Mouse (Mus musculus) effector memory CD4-positive, alpha-beta T cell, adult 7 months (primary cell): ENCODE measurements around the gene Gpr143. TPM values are rescaled to one million over a fixed set of nuclear protein-coding genes. Genes with fewer than 3 reads are reported as not detected.

ENCODE experiments used
- polyA plus RNA-seq: library from polyadenylated mRNA; unstranded; fragments of 100-300 nt; shearing (Covaris generic); gene quantifications from one replicate; pipeline ENCODE4 v1.2.1, GENCODE M21; 2017

The Gpr143 gene
- not detected for polyA plus RNA-seq

DNA sequence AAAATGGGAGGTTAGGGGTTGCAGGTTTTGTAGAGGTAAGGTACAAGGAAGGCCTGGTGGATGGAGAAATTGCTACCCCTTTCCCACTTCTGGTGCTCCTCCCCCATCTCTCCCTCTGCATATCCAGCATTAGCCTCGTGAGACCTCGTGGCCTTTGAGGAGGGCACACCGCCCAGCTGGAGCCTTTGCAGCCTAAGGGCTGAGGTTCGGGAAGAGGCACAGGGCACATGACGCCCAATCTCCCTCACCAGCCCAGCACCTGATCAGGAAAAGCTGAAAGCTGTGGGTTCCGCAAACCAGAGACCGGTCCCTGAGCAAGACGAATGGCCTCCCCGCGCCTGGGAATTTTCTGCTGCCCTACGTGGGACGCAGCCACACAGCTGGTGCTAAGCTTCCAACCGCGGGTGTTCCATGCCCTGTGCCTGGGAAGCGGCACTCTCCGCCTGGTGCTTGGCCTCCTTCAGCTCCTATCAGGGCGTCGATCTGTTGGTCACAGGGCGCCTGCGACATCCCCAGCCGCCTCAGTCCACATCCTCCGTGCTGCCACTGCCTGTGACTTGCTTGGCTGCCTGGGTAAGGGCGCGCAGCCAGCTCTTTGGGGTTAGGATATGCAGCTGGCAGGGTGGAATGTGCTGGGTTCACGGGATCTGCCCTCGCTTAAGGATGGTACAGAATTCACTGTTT is at the start of gene Gpr143:
Gene Gpr143 (plus strand): TSS at position 202 of the 684 bp plus-strand sequence.

DNA sequence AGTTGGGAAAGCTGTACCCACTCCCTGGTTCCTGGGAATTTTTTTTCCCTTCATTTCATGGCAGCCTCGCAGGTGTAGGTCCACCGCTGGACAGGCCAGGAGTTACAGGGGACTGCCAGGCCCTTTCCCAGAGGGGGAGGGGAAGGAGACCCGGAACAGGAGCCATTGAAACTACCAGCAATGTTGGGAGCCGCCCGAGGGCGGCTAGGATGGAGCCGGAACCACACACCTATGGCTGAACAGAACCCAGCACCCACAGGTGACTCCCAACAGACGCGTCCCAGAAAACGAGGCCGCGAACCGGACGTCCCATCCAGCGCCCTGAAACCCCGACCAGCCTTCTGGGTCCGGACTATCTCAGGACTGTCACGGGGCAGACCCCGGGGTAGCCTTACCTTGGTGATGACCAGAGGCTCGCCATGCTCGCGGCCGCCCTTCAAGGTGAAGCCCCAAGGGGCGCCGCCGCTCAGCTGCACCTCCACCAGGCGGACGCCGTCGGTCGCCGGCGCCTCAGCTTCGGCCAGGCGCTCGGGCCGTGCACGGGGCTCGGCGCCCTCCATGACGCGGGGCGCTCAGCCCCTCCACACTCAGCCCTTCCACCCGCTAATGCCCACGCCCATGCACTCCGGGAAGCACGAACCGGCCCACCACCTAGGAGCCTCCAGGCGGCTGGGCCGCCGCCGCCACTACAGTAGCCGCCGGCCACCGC is 12.7 kb upstream of the Gpr143 start, which contains the start of gene Shroom2:
Gene Shroom2 (minus strand): TSS at position 575 of the 709 bp plus-strand sequence.

Other genes with a start within 250 kb of the Gpr143 start
- not detected for gene Cldn34a, start 218.6 kb upstream of the Gpr143 start, polyA plus RNA-seq
- gene Shroom2, start 12.5 kb upstream of the Gpr143 start, polyA plus RNA-seq: not detected
- not detected for gene Usp51, start 224.5 kb downstream of the Gpr143 start, polyA plus RNA-seq